Mouse (Mus musculus) cortical plate, adult 2 months (tissue): Measurements from ENCODE around the gene Smn1.

Experiments used
- CTCF ChIP-seq: fragments of 200-500 bp; IDR thresholded peaks from 2 replicates; pipeline ENCODE4 v1.5.1; 2011; ENCODE audit warnings: mild to moderate bottlenecking, control low read depth, low read length; ENCODE audit not compliant: insufficient read depth; ENCODE audit errors: extremely low read depth
- POLR2A ChIP-seq: fragments of 200-500 bp; IDR thresholded peaks from 2 replicates; pipeline ENCODE4 v1.6.1; 2011; ENCODE audit warnings: mild to moderate bottlenecking, low read length, control low read depth; ENCODE audit not compliant: insufficient read depth; ENCODE audit errors: extremely low read depth

- TF ChIP-seq CTCF (no peak), POLR2A (no peak)
Observed at GRCm38 (mm10) chr13:100152659-100153058, 28.0 kb downstream of the Smn1 start.
